Mouse (Mus musculus): Measurements from ENCODE around the gene Rcor1. TPM values are rescaled to one million over a fixed set of nuclear protein-coding genes. Genes with fewer than 3 reads are reported as not detected.
A peak's percentile ranks its signal among the peaks of the same experiment; 100 is the strongest.

Rcor1 gene
- total and polyA plus RNA-seq, 3 experiments, result 6.5 to 16.1 (median 8.3) TPM

GRCm38 (mm10) chr12:111016807-111017206, 22.3 kb upstream of the Rcor1 start:
- H3K27ac ChIP-seq (ENCODE audit: insufficient read depth, low read depth), result no peak overlapping the region
- in situ Hi-C loops (cut with MboI; ENCODE audit: low pct_ligation_motif_present, low pct_unique_long_range_greater_than_20kb, low sequenced_read_pairs) (no loop called here), dilution Hi-C loops (cut with MboI; ENCODE audit: extremely low pct_ligation_motif_present, extremely low pct_unique_long_range_greater_than_20kb, low sequenced_read_pairs) (no loop called here)
- H3K4me1 ChIP-seq (ENCODE audit: control insufficient read depth in 1 of 2, insufficient read depth in 2 of 2), result peaks cover under 1 to 4% of the 10 kb centered on the region in 2 experiments; a peak in 1 of 4 replicates
- no peak for DNase-seq (ENCODE audit: extremely low read depth)
- no peaks in the 10 kb centered on the region for H3K79me2 ChIP-seq (replicated peaks; ENCODE audit: control insufficient read depth, extremely low read depth, insufficient read depth, poor library complexity, severe bottlenecking)
- no peak overlapping the region for H3K4me3 ChIP-seq (replicated peaks in 1 of 3; ENCODE audit: low read depth in 2 of 3, low read length in 2 of 3, poor library complexity in 1 of 3)
- H3K36me3 ChIP-seq (replicated peaks in 1 of 2; ENCODE audit: control insufficient read depth in 1 of 2, insufficient read depth in 1 of 2, low read length in 1 of 2), result no peaks in the 10 kb centered on the region
- H3K4me2 ChIP-seq (ENCODE audit: insufficient read depth, low read depth, poor library complexity, severe bottlenecking), result no peak overlapping the region
- H3K9me3 ChIP-seq (replicated peaks; ENCODE audit: low read length), result peaks cover 11% of the 10 kb centered on the region
- H3K9ac ChIP-seq (ENCODE audit: insufficient read depth, low read depth), result no peak overlapping the region
- peak; percentile 82 for TF ChIP-seq ZNF384 (IDR thresholded peaks at IDR 0.05; ENCODE audit: low read depth, low read length)
- no peak for TF ChIP-seq RCOR1 (conservative IDR thresholded peaks at IDR 0.05; ENCODE audit: low read depth, low read length)
- no peak for TF ChIP-seq NELFE (IDR thresholded peaks at IDR 0.05; ENCODE audit: low read depth, low read length)
- no peak for TF ChIP-seq USF2 (conservative IDR thresholded peaks at IDR 0.05; ENCODE audit: low read depth, low read length)
- TF ChIP-seq USF1 (IDR thresholded peaks at IDR 0.05; ENCODE audit: low read depth, low read length), result no peak
- no peaks in the 10 kb centered on the region for H3K27me3 ChIP-seq (replicated peaks)

- H3K4me1 ChIP-seq (ENCODE audit: control insufficient read depth in 1 of 2, insufficient read depth in 2 of 2), result peaks cover 2 to 4% of the 10 kb centered on the region in 2 experiments; a peak in 1 of 4 replicates
- no peak overlapping the region for H3K27ac ChIP-seq (ENCODE audit: insufficient read depth, low read depth)
- H3K9me3 ChIP-seq (replicated peaks; ENCODE audit: low read length), result peaks cover under 1% of the 10 kb centered on the region
- no peaks in the 10 kb centered on the region for H3K27me3 ChIP-seq (replicated peaks)
- H3K9ac ChIP-seq (ENCODE audit: insufficient read depth, low read depth), result no peak overlapping the region
- no peaks in the 10 kb centered on the region for H3K79me2 ChIP-seq (replicated peaks; ENCODE audit: control insufficient read depth, extremely low read depth, insufficient read depth, poor library complexity, severe bottlenecking)
- no peak overlapping the region for H3K4me3 ChIP-seq (replicated peaks in 1 of 3; ENCODE audit: low read depth in 2 of 3, low read length in 2 of 3, poor library complexity in 1 of 3)
- no peak overlapping the region for H3K4me2 ChIP-seq (ENCODE audit: insufficient read depth, low read depth, poor library complexity, severe bottlenecking)
- no peak for TF ChIP-seq MAFK (IDR thresholded peaks at IDR 0.05; ENCODE audit: insufficient replicate concordance, low read length)
- no peak for TF ChIP-seq GABPA (IDR thresholded peaks at IDR 0.05; ENCODE audit: insufficient replicate concordance, low read depth, low read length)
- TF ChIP-seq TCF12 (IDR thresholded peaks at IDR 0.05; ENCODE audit: low read depth, low read length), result no peak
- DNase-seq (ENCODE audit: extremely low read depth), result no peak
- dilution Hi-C loops (cut with MboI; ENCODE audit: extremely low pct_ligation_motif_present, extremely low pct_unique_long_range_greater_than_20kb, low sequenced_read_pairs) (no loop called here), in situ Hi-C loops (cut with MboI; ENCODE audit: low pct_ligation_motif_present, low pct_unique_long_range_greater_than_20kb, low sequenced_read_pairs) (no loop called here)
- no peaks in the 10 kb centered on the region for H3K36me3 ChIP-seq (replicated peaks in 1 of 2; ENCODE audit: control insufficient read depth in 1 of 2, insufficient read depth in 1 of 2, low read length in 1 of 2)
These were observed 21.1 kb upstream of the Rcor1 start for GRCm38 (mm10) chr12:111018068-111018467.

GRCm38 (mm10) chr12:111019086-111019485, 20.1 kb upstream of the Rcor1 start:
- Histone ChIP-seq H3K79me2 (replicated peaks; ENCODE audit: control insufficient read depth, extremely low read depth, insufficient read depth, poor library complexity, severe bottlenecking) (no peaks in the 10 kb centered on the region), H3K9ac (ENCODE audit: insufficient read depth, low read depth) (no peak overlapping the region), H3K36me3 (replicated peaks in 1 of 2; ENCODE audit: control insufficient read depth in 1 of 2, insufficient read depth in 1 of 2, low read length in 1 of 2) (no peaks in the 10 kb centered on the region), H3K4me3 (replicated peaks in 1 of 3; ENCODE audit: low read depth in 2 of 3, low read length in 2 of 3, poor library complexity in 1 of 3) (no peak overlapping the region), H3K4me1 (ENCODE audit: control insufficient read depth in 1 of 2, insufficient read depth in 2 of 2) (peaks cover 2 to 4% of the 10 kb centered on the region in 2 experiments; a peak in 1 of 4 replicates), H3K9me3 (replicated peaks; ENCODE audit: low read length) (no peaks in the 10 kb centered on the region), H3K27me3 (replicated peaks) (no peaks in the 10 kb centered on the region), H3K4me2 (ENCODE audit: insufficient read depth, low read depth, poor library complexity, severe bottlenecking) (no peak overlapping the region), H3K27ac (ENCODE audit: insufficient read depth, low read depth) (no peak overlapping the region)
- DNase-seq (ENCODE audit: extremely low read depth), result no peak
- TF ChIP-seq JUND (conservative IDR thresholded peaks at IDR 0.05; ENCODE audit: low read depth, low read length), result no peak
- no peak for TF ChIP-seq MAZ (IDR thresholded peaks at IDR 0.05; ENCODE audit: low read depth, low read length)
- no peak for TF ChIP-seq HCFC1 (IDR thresholded peaks at IDR 0.05; ENCODE audit: low read depth, low read length)
- no peak for TF ChIP-seq TCF12 (IDR thresholded peaks at IDR 0.05; ENCODE audit: low read depth, low read length)
- TF ChIP-seq SIN3A (IDR thresholded peaks at IDR 0.05; ENCODE audit: low read length), result no peak
- no peak for TF ChIP-seq POLR2A (IDR thresholded peaks at IDR 0.05; ENCODE audit: low read depth, low read length)
- TF ChIP-seq KAT2A (IDR thresholded peaks at IDR 0.05; ENCODE audit: insufficient replicate concordance, low read length), result no peak
- no peak for TF ChIP-seq EP300 (IDR thresholded peaks at IDR 0.05; ENCODE audit: low read length)
- TF ChIP-seq BHLHE40 (IDR thresholded peaks at IDR 0.05; ENCODE audit: low read depth, low read length), result no peak
- TF ChIP-seq GABPA (IDR thresholded peaks at IDR 0.05; ENCODE audit: insufficient replicate concordance, low read depth, low read length), result no peak
- TF ChIP-seq ETS1 (conservative IDR thresholded peaks at IDR 0.05; ENCODE audit: low read depth, low read length), result no peak
- no peak for TF ChIP-seq JUN (IDR thresholded peaks at IDR 0.05; ENCODE audit: insufficient read depth, low read depth, low read length)
- no peak for TF ChIP-seq ZKSCAN1 (IDR thresholded peaks at IDR 0.05; ENCODE audit: borderline replicate concordance, low read depth, low read length)
- TF ChIP-seq POLR2AphosphoS2 (IDR thresholded peaks at IDR 0.05; ENCODE audit: low read depth, low read length), result no peak
- TF ChIP-seq CTCF (conservative IDR thresholded peaks at IDR 0.05 in 1 of 2, IDR thresholded peaks at IDR 0.05 in 1 of 2; ENCODE audit: low read depth in 2 of 2, low read length in 2 of 2), result no peak
- no peak for TF ChIP-seq ZC3H11A (IDR thresholded peaks at IDR 0.05; ENCODE audit: low read depth, low read length)
- no peak for TF ChIP-seq CHD1 (IDR thresholded peaks at IDR 0.05; ENCODE audit: low read depth, low read length)
- dilution Hi-C loops (cut with MboI; ENCODE audit: extremely low pct_ligation_motif_present, extremely low pct_unique_long_range_greater_than_20kb, low sequenced_read_pairs), result no loop called here
- in situ Hi-C loops (cut with MboI; ENCODE audit: low pct_ligation_motif_present, low pct_unique_long_range_greater_than_20kb, low sequenced_read_pairs), result no loop called here

All from CH12.LX (cell line).